Comparison of ENCODE assay signal across 8 mouse cellular contexts in genomic region chr6:21850526-21851345, GRCm38 (mm10). TPM values are rescaled to one million over a fixed set of nuclear protein-coding genes. Genes with fewer than 3 reads are reported as not detected.
DNase-seq lines count a peak whose midpoint lies in the region; ATAC-seq lines count a peak whose summit lies in the region.

No protein-coding gene starts in this region.

- H3K9me3 ChIP-seq in heart, embryonic 10.5 days: no peaks in the 10 kb centered on the region
- no peaks in the 10 kb centered on the region for H3K9me3 ChIP-seq in kidney, embryonic 14.5 days (ENCODE audit: control insufficient read depth, low read length)

- peak overlapping the region; percentile 85 for H3K4me3 ChIP-seq in heart, embryonic 10.5 days
- H3K4me3 ChIP-seq in kidney, embryonic 14.5 days (ENCODE audit: low read length): peak overlapping the region; percentile 72

- ATAC-seq in kidney, embryonic 14.5 days (ENCODE audit: low FRiP score, low TSS enrichment): peak; percentile 40

- peaks cover 21% of the 10 kb centered on the region for H3K36me3 ChIP-seq in heart, embryonic 10.5 days
- H3K36me3 ChIP-seq in kidney, embryonic 14.5 days (ENCODE audit: control insufficient read depth, insufficient read depth, low read length): no peaks in the 10 kb centered on the region

- peak overlapping the region; percentile 49 for H3K4me2 ChIP-seq in kidney, embryonic 14.5 days (replicated peaks; ENCODE audit: low read depth, low read length)

- peaks cover 3% of the 10 kb centered on the region for H3K4me1 ChIP-seq in heart, embryonic 10.5 days
- H3K4me1 ChIP-seq in kidney, embryonic 14.5 days (ENCODE audit: control insufficient read depth, insufficient read depth, low read length): peaks cover 4% of the 10 kb centered on the region; the same call in 1 of the 2 replicates

- no peaks in the 10 kb centered on the region for H3K27me3 ChIP-seq in heart, embryonic 10.5 days (ENCODE audit: insufficient read depth, poor library complexity, severe bottlenecking)
- H3K27me3 ChIP-seq in kidney, embryonic 14.5 days (ENCODE audit: control insufficient read depth, insufficient read depth, low read length): no peaks in the 10 kb centered on the region

- 5% methylated on average over 21 of the region's 21 CpGs for WGBS in heart, embryonic 10.5 days
- 16% methylated on average over 21 of the region's 21 CpGs for WGBS in kidney, embryonic 14.5 days

- H3K9ac ChIP-seq in kidney, embryonic 14.5 days (ENCODE audit: low read depth, low read length): peak overlapping the region; percentile 77

- peak; percentile 49 for DNase-seq in ES-CJ7 (ENCODE audit: low read depth, low spot score)
- peak; percentile 58 for DNase-seq in adrenal gland, postnatal 14 days
- peak; percentile 76 for DNase-seq in heart, embryonic 10.5 days (ENCODE audit: low spot score)
- DNase-seq in lung, postnatal 36 days: peak; percentile 44
- no peak for DNase-seq in thymus, postnatal 4 days
- no peak for DNase-seq in gastrocnemius, postnatal 4 days (ENCODE audit: low spot score in 2 of 2)
- DNase-seq in thymus, postnatal 0 days (ENCODE audit: low spot score): no peak

- H3K27ac ChIP-seq in heart, embryonic 10.5 days: peak overlapping the region; percentile 96
- no peak overlapping the region for H3K27ac ChIP-seq in kidney, embryonic 14.5 days (ENCODE audit: low read depth, low read length)

RNA-seq across cellular contexts. Expression of gene Tspan12, which starts 1.6 kb away (rescaled TPM):
- total RNA-seq in adrenal gland, postnatal 14 days (2021): 177 and 191 TPM in 2 replicates
- 67.3 and 67.5 TPM in 2 replicates for polyA plus RNA-seq in heart, embryonic 10.5 days (2016; fragmentation: Nextera tagmentation; extraction: Ambion mirVana)
- polyA plus RNA-seq in kidney, embryonic 14.5 days (2014; fragmentation: Nextera tagmentation; extraction: Ambion mirVana): 52.2 and 61.8 TPM in 2 replicates
- 10 to 100 TPM; 65.4 to 74.0 TPM for total RNA-seq in gastrocnemius, postnatal 4 days (2021)
- 10.4 and 11.4 TPM in 2 replicates for polyA plus RNA-seq in thymus, postnatal 0 days (2015; fragmentation: Nextera tagmentation; extraction: Ambion mirVana)

Comparison
In these comparisons a context has a peak if more than half of its experiments do, and no peak if none do; other contexts are left out.
1. DNase-seq: peak in ES-CJ7 (single experiment), adrenal gland, postnatal 14 days (single experiment), heart, embryonic 10.5 days (single experiment) and lung, postnatal 36 days (single experiment); none in thymus, postnatal 4 days (single experiment), gastrocnemius, postnatal 4 days (0 of 2) and thymus, postnatal 0 days (single experiment).